Mouse (Mus musculus) C2C12 (cell line): ENCODE data around the gene Erp44.

ENCODE experiments used
- CEBPB ChIP-seq: IDR thresholded peaks from one replicate; pipeline ENCODE4 v1.6.1; 2011; ENCODE audit warnings: low read depth, mild to moderate bottlenecking, control low read depth, moderate library complexity
- CTCF ChIP-seq: IDR thresholded peaks from one replicate; pipeline ENCODE4 v1.5.1; 2011; ENCODE audit not compliant: control insufficient read depth, insufficient read depth, insufficient read length
- FOSL1 ChIP-seq: IDR thresholded peaks from one replicate; pipeline ENCODE4 v1.8.0; 2011; ENCODE audit warnings: mild to moderate bottlenecking, low read length; ENCODE audit not compliant: poor library complexity, insufficient read depth, severe bottlenecking
- MAX ChIP-seq: IDR thresholded peaks from one replicate; pipeline ENCODE4 v1.6.1; 2011; ENCODE audit warnings: mild to moderate bottlenecking, control low read depth
- MYOD1 ChIP-seq: IDR thresholded peaks from one replicate; pipeline ENCODE4 v1.6.1; 2011; ENCODE audit warnings: low read depth; ENCODE audit not compliant: control insufficient read depth, insufficient read length
- MYOG ChIP-seq: IDR thresholded peaks from one replicate; pipeline ENCODE4 v1.6.1; 2011; ENCODE audit not compliant: control insufficient read depth, insufficient read length; ENCODE audit errors: extremely low read depth
- USF1 ChIP-seq: IDR thresholded peaks from one replicate; pipeline ENCODE4 v1.6.1; 2011; ENCODE audit warnings: low read depth, mild to moderate bottlenecking, control low read depth, moderate library complexity

DNA sequence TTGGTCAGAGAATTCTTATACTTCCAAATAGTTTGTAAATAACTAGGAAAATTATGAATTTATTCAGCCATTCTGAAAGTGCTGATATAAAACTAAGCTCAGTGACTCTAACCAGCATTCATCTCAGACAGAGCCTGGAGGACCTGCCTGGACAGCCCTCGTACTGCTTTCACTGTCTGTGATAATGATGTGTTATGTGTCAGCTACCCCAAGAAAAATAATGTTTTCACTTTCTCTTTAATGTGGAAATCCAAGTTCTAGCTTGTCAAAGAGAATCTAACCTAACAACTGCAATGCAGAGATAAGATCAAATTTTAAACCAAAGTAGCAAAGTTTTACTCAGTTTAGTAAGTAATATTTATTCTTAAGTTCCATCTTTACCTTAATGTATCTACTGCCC, 35.6 kb downstream of the Erp44 start:
- TF ChIP-seq CTCF (no peak), MYOD1 (no peak), USF1 (no peak), MYOG (no peak), CEBPB (no peak), MAX (no peak), FOSL1 (no peak)
